Mouse (Mus musculus): ENCODE results near the gene Pld1. TPM values are rescaled to one million over a fixed set of nuclear protein-coding genes. Genes with fewer than 3 reads are reported as not detected.

Pld1 gene
- 4.1 TPM in 2 replicates for polyA plus RNA-seq (2016; fragmentation: Nextera tagmentation; extraction: Ambion mirVana)

DNA sequence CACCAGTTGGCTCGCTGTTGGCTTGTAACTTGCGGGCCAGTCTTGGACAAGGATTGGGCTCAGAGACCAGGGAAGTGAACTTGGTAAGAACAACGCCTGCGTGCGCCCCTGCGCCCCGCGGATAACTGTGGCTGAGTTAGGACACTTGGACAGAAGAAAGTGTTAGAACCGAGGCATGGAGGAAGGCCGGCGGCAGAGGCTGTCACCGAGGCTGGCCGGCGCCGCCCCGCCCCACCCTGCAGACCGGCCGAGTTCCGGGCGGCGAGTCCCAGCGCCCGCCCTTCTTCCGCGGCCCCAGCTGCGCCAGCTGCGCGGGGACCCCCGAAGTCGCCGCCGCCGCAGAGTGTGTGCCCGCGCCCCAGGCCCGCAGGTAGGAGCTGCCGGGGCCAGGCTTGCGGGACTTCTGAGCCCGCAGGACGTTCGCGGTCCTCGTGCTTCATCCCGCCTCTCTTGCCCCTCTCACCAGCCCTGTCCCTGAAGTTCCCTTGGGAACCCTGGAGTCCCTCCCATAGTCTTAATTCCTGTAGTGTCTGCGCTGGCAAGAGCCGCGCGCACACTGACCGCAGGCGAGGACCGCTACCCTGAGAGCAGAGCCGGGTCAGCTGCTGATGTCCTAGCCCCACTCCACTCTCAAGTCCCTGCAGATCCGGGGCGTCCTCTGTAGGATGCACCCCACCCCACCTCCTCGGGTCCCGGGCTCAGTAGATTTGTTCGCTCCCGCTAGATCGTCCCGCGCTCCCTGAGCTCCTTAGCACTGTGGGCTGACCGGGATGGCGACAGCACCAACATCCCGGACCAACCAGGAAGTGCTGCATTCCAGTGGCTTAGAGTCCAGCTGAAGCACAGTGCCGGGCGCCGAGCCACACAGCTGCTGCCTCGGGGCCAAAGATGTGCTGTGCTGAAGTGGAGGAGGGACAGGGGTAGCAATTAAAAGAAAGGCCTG, at the start of gene Pld1:
Gene Pld1, plus strand, starts transcription at position 315 of the 943 bp plus-strand sequence.
- H3K4me2 ChIP-seq: peak within 1 kb of the TSS; percentile 98
- H3K27ac ChIP-seq: no peak within 1 kb of the TSS
- H3K27me3 ChIP-seq: peaks cover 20% of the 10 kb centered on the region
- whole genome bisulfite sequencing: under 1% methylated on average over 68 of the region's 68 CpGs
- peaks cover 16% of the 10 kb centered on the region for H3K4me1 ChIP-seq
- no peaks in the 10 kb centered on the region for H3K36me3 ChIP-seq (replicated peaks)
- peak; percentile 88 for ATAC-seq (ENCODE audit: low FRiP score)
- peak within 1 kb of the TSS; percentile 58 for H3K4me3 ChIP-seq (replicated peaks)
- H3K9me3 ChIP-seq: no peaks in the 10 kb centered on the region
- peak within 1 kb of the TSS; percentile 59 for H3K9ac ChIP-seq

- Histone ChIP-seq H3K4me1 (0 out of 2 replicates have a peak, but pooled peaks cover 2% of the 10 kb centered on the region), H3K4me2 (no peak within 1 kb of the TSS), H3K9ac (no peak within 1 kb of the TSS), H3K9me3 (no peaks in the 10 kb centered on the region), H3K36me3 (replicated peaks) (no peaks in the 10 kb centered on the region), H3K27ac (no peak within 1 kb of the TSS), H3K4me3 (replicated peaks) (no peak within 1 kb of the TSS), H3K27me3 (no peaks in the 10 kb centered on the region)
- no peak for ATAC-seq (ENCODE audit: low FRiP score)
- WGBS: 49% methylated on average over 8 of the region's 8 CpGs
Observed at GRCm38 (mm10) chr3:27896318-27896892, 42.1 kb upstream of the Pld1 start, which contains the start of gene Tmem212. Gene Tmem212 (minus strand): TSS chr3:27896368.

DNA sequence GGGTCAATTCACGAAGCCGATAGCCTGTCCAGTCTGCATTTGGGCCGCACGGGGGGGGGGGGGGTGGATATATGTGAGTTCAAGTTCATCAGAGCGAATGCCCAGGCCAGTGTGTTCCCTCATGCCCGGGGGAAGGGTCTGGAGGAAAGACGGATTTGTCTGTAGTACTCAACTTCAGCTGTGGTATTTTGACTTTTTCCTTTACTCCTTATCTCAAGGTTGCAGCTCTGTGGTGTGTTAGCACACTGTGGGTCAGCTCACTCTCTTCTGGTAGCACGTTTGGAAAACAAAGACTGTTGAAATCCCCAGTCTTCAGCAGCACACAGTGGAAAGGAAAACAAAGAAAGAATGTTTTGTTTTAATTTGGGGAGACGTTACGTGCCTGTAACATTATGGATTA, 40.3 kb upstream of the Pld1 start:
- no peaks in the 10 kb centered on the region for H3K36me3 ChIP-seq (replicated peaks)
- 0 out of 2 replicates have a peak, but pooled peaks cover 5% of the 10 kb centered on the region for H3K9me3 ChIP-seq
- WGBS: 82% methylated on average over 10 of the region's 10 CpGs
- H3K4me2 ChIP-seq: no peak overlapping the region
- no peak overlapping the region for H3K9ac ChIP-seq
- 0 out of 2 replicates have a peak, but pooled peaks cover 2% of the 10 kb centered on the region for H3K4me1 ChIP-seq
- H3K27ac ChIP-seq: no peak overlapping the region
- no peaks in the 10 kb centered on the region for H3K27me3 ChIP-seq
- no peak for ATAC-seq (ENCODE audit: low FRiP score)
- H3K4me3 ChIP-seq (replicated peaks): no peak overlapping the region

GRCm38 (mm10) chr3:27899012-27899726, 39.3 kb upstream of the Pld1 start:
- H3K9ac ChIP-seq: no peak overlapping the region
- H3K36me3 ChIP-seq (replicated peaks): no peaks in the 10 kb centered on the region
- H3K27ac ChIP-seq: no peak overlapping the region
- 0 out of 2 replicates have a peak, but pooled peaks cover 2% of the 10 kb centered on the region for H3K4me1 ChIP-seq
- H3K4me3 ChIP-seq (replicated peaks): no peak overlapping the region
- H3K4me2 ChIP-seq: no peak overlapping the region
- H3K27me3 ChIP-seq: no peaks in the 10 kb centered on the region
- 0 out of 2 replicates have a peak, but pooled peaks cover 5% of the 10 kb centered on the region for H3K9me3 ChIP-seq
- 83% methylated on average over 13 of the region's 13 CpGs for WGBS
- no peak for ATAC-seq (ENCODE audit: low FRiP score)

DNA sequence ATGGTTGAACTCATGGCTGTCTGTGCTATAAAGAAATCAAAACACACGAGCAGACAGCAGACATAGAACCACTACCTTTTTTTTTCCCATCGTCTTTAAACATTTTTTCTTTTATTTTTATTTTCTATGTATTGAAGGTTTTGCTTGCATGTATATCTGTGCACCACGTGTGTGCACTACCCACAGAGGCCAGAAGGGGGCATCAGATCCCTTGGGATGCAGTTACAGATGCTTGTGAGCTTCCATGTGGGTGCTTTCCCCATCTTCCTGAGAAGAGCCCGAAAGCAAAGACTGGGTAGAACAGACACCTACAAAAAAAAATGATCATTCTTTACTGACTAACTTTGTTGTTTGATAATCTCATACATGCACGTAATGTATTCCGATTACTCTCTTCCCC, 36.6 kb upstream of the Pld1 start:
- Histone ChIP-seq H3K4me3 (replicated peaks) (no peak overlapping the region), H3K36me3 (replicated peaks) (no peaks in the 10 kb centered on the region), H3K9me3 (0 out of 2 replicates have a peak, but pooled peaks cover 5% of the 10 kb centered on the region), H3K4me1 (peaks cover 8% of the 10 kb centered on the region; the same call in 1 of the 2 replicates), H3K4me2 (no peak overlapping the region), H3K27ac (no peak overlapping the region), H3K27me3 (no peaks in the 10 kb centered on the region), H3K9ac (no peak overlapping the region)
- ATAC-seq (ENCODE audit: low FRiP score): no peak
- 89% methylated on average over 6 of the region's 6 CpGs for WGBS

- no peaks in the 10 kb centered on the region for H3K27me3 ChIP-seq
- WGBS: 56% methylated on average over 13 of the region's 13 CpGs
- H3K4me2 ChIP-seq: no peak overlapping the region
- H3K9ac ChIP-seq: no peak overlapping the region
- no peak overlapping the region for H3K27ac ChIP-seq
- H3K9me3 ChIP-seq: 0 out of 2 replicates have a peak, but pooled peaks cover 5% of the 10 kb centered on the region
- H3K36me3 ChIP-seq (replicated peaks): no peaks in the 10 kb centered on the region
- no peak overlapping the region for H3K4me3 ChIP-seq (replicated peaks)
- H3K4me1 ChIP-seq: peaks cover 6% of the 10 kb centered on the region; the same call in 1 of the 2 replicates
- ATAC-seq (ENCODE audit: low FRiP score): no peak
Observed at GRCm38 (mm10) chr3:27904659-27905330, 33.7 kb upstream of the Pld1 start.

DNA sequence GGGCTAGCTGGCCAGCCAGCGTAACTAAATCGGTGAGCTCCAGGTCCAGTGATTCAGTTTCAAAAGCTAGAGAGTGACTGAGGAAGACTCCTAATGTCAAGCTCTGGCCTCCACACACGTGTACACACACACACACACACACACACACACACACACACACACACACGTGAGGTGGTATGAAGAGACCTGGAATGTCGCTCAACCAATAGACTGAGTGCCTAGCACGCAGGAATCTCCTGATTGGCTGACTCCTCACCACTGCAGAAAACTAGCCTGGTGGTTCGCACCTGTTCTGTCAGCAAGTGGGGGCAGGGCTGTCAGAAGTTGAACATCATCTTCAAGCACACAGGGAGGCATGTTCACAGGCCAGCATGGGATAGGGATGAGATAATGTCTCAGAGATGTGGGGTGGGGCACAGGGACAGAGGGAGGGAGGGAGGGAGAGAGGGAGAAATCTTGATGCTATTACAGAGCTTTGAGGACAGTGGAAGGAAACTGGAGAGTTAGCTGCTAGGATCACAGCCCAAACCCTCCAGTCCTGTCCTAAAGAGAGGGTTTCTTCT, 31.8 kb upstream of the Pld1 start:
- H3K9me3 ChIP-seq: 0 out of 2 replicates have a peak, but pooled peaks cover 2% of the 10 kb centered on the region
- no peak overlapping the region for H3K4me3 ChIP-seq (replicated peaks)
- ATAC-seq (ENCODE audit: low FRiP score): no peak
- no peak overlapping the region for H3K27ac ChIP-seq
- H3K4me2 ChIP-seq: no peak overlapping the region
- H3K4me1 ChIP-seq: peaks cover 6% of the 10 kb centered on the region; the same call in 1 of the 2 replicates
- 76% methylated on average over 7 of the region's 7 CpGs for WGBS
- no peak overlapping the region for H3K9ac ChIP-seq
- no peaks in the 10 kb centered on the region for H3K36me3 ChIP-seq (replicated peaks)
- H3K27me3 ChIP-seq: no peaks in the 10 kb centered on the region

DNA sequence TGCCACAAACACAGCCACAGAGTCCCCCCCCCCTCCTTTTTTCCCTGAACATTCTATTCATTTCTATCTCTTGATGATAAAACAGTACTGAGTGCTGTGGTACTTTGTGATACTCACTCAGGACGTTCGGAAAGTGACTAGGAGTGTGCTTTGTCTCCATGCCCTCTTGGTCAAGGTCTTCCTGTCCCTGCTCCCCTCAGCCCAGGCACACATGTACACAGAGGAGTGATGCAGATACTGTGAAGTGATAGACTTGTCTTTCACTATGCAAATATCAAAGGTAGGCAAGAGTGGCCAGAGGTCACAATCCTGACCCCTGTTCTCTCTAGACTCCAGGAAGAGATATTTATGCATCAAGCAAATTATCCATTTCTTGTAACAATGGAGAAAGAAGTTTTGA, 31.2 kb upstream of the Pld1 start:
- H3K4me2 ChIP-seq: no peak overlapping the region
- H3K9ac ChIP-seq: no peak overlapping the region
- H3K4me3 ChIP-seq (replicated peaks): no peak overlapping the region
- no peaks in the 10 kb centered on the region for H3K36me3 ChIP-seq (replicated peaks)
- no peaks in the 10 kb centered on the region for H3K27me3 ChIP-seq
- H3K9me3 ChIP-seq: no peaks in the 10 kb centered on the region
- ATAC-seq (ENCODE audit: low FRiP score): no peak
- WGBS: 89% methylated on average over 2 of the region's 2 CpGs
- no peak overlapping the region for H3K27ac ChIP-seq
- H3K4me1 ChIP-seq: peaks cover 6% of the 10 kb centered on the region; the same call in 1 of the 2 replicates

GRCm38 (mm10) chr3:27908316-27908715, 30.2 kb upstream of the Pld1 start:
- Histone ChIP-seq H3K4me2 (no peak overlapping the region), H3K4me1 (peaks cover 6% of the 10 kb centered on the region; the same call in 1 of the 2 replicates), H3K4me3 (replicated peaks) (no peak overlapping the region), H3K9ac (no peak overlapping the region), H3K27ac (no peak overlapping the region), H3K9me3 (no peaks in the 10 kb centered on the region), H3K27me3 (no peaks in the 10 kb centered on the region), H3K36me3 (replicated peaks) (no peaks in the 10 kb centered on the region)
- ATAC-seq (ENCODE audit: low FRiP score): no peak
- WGBS: 77% methylated on average over 2 of the region's 2 CpGs

- peaks cover 6% of the 10 kb centered on the region; the same call in 1 of the 2 replicates for H3K4me1 ChIP-seq
- no peaks in the 10 kb centered on the region for H3K9me3 ChIP-seq
- H3K27ac ChIP-seq: no peak overlapping the region
- H3K4me2 ChIP-seq: no peak overlapping the region
- no peak overlapping the region for H3K4me3 ChIP-seq (replicated peaks)
- 93% methylated on average over 3 of the region's 3 CpGs for WGBS
- H3K9ac ChIP-seq: no peak overlapping the region
- H3K27me3 ChIP-seq: no peaks in the 10 kb centered on the region
- no peaks in the 10 kb centered on the region for H3K36me3 ChIP-seq (replicated peaks)
- no peak for ATAC-seq (ENCODE audit: low FRiP score)
Observed at GRCm38 (mm10) chr3:27909016-27909415, 29.5 kb upstream of the Pld1 start.

- H3K9me3 ChIP-seq: no peaks in the 10 kb centered on the region
- no peak overlapping the region for H3K27ac ChIP-seq
- H3K4me2 ChIP-seq: no peak overlapping the region
- H3K36me3 ChIP-seq (replicated peaks): no peaks in the 10 kb centered on the region
- H3K27me3 ChIP-seq: no peaks in the 10 kb centered on the region
- no peaks in the 10 kb centered on the region for H3K4me1 ChIP-seq
- H3K4me3 ChIP-seq (replicated peaks): no peak overlapping the region
- no peak overlapping the region for H3K9ac ChIP-seq
- WGBS: 89% methylated on average over 14 of the region's 14 CpGs
- ATAC-seq (ENCODE audit: low FRiP score): no peak
Observed at GRCm38 (mm10) chr3:27918656-27919436, 19.6 kb upstream of the Pld1 start.
